Mouse (Mus musculus): ENCODE measurements around the gene Arl4a.

Arl4a gene

GRCm38 (mm10) chr12:40009866-40010265, 28.0 kb downstream of the Arl4a start:
- no peak for DNase-seq (ENCODE audit: low spot score in 2 of 2)

GRCm38 (mm10) chr12:40008459-40008858, 29.4 kb downstream of the Arl4a start:
- DNase-seq (ENCODE audit: low spot score in 2 of 2): no peak

- DNase-seq (ENCODE audit: low spot score in 2 of 2): no peak
These were observed 33.1 kb downstream of the Arl4a start for GRCm38 (mm10) chr12:40004766-40005165.

GRCm38 (mm10) chr12:39998853-39999195, 39.0 kb downstream of the Arl4a start:
- no peak for DNase-seq (ENCODE audit: low spot score in 2 of 2)

- DNase-seq (ENCODE audit: low spot score in 2 of 2): no peak
These were observed 39.6 kb downstream of the Arl4a start for GRCm38 (mm10) chr12:39998070-39998852.

- DNase-seq (ENCODE audit: low spot score in 2 of 2): no peak
These were observed 40.2 kb downstream of the Arl4a start for GRCm38 (mm10) chr12:39997651-39998050.

- DNase-seq (ENCODE audit: low spot score in 2 of 2): no peak
These were observed 41.8 kb downstream of the Arl4a start for GRCm38 (mm10) chr12:39996015-39996414.

GRCm38 (mm10) chr12:39995609-39996008, 42.2 kb downstream of the Arl4a start:
- DNase-seq (ENCODE audit: low spot score in 2 of 2): no peak

- no peak for DNase-seq (ENCODE audit: low spot score in 2 of 2)
These were observed 45.0 kb downstream of the Arl4a start for GRCm38 (mm10) chr12:39992767-39993302.

- DNase-seq (ENCODE audit: low spot score in 2 of 2): no peak
These were observed 46.7 kb downstream of the Arl4a start for GRCm38 (mm10) chr12:39990830-39991780.

- no peak for DNase-seq (ENCODE audit: low spot score in 2 of 2)
These were observed 48.7 kb downstream of the Arl4a start for GRCm38 (mm10) chr12:39989136-39989535.

GRCm38 (mm10) chr12:39987177-39987576, 50.6 kb downstream of the Arl4a start:
- no peak for DNase-seq (ENCODE audit: low spot score in 2 of 2)

GRCm38 (mm10) chr12:39985639-39986038, 52.2 kb downstream of the Arl4a start:
- DNase-seq (ENCODE audit: low spot score in 2 of 2): no peak

- DNase-seq (ENCODE audit: low spot score in 2 of 2): no peak
These were observed 58.0 kb downstream of the Arl4a start for GRCm38 (mm10) chr12:39979792-39980191.

GRCm38 (mm10) chr12:39979066-39979465, 58.8 kb downstream of the Arl4a start:
- DNase-seq (ENCODE audit: low spot score in 2 of 2): no peak

GRCm38 (mm10) chr12:39977996-39978590, 59.7 kb downstream of the Arl4a start:
- DNase-seq (ENCODE audit: low spot score in 2 of 2): no peak

GRCm38 (mm10) chr12:39976426-39976825, 61.4 kb downstream of the Arl4a start:
- DNase-seq (ENCODE audit: low spot score in 2 of 2): no peak

- no peak for DNase-seq (ENCODE audit: low spot score in 2 of 2)
These were observed 61.9 kb downstream of the Arl4a start for GRCm38 (mm10) chr12:39975829-39976340.

- no peak for DNase-seq (ENCODE audit: low spot score in 2 of 2)
These were observed 62.7 kb downstream of the Arl4a start for GRCm38 (mm10) chr12:39974977-39975583.

- no peak for DNase-seq (ENCODE audit: low spot score in 2 of 2)
These were observed 63.6 kb downstream of the Arl4a start for GRCm38 (mm10) chr12:39974273-39974672.

GRCm38 (mm10) chr12:39969500-39969899, 68.3 kb downstream of the Arl4a start:
- DNase-seq (ENCODE audit: low spot score in 2 of 2): no peak
